Mouse (Mus musculus): ENCODE data around the gene Dennd1a. TPM values are rescaled to one million over a fixed set of nuclear protein-coding genes. Genes with fewer than 3 reads are reported as not detected.

The Dennd1a gene
- polyA plus RNA-seq, 1 experiment from 2014 or later, result 9.6 TPM

DNA sequence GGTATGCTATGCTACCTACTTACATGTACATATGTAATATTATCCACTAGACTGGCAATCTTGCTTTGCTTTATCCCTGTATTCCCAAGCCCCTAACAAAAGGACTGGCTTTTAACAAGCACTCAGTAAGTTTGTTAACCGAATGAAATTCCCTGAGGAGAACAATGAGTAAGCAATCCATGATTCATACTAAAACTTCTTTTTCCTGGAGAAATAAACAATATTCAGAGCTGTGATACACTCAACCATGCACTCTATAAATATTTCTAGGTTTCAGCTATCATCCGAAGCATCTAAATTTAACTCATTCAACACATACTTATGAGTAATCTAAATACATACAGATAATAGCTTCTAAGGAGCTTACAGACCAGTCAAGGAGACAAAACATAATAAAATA lies 23.5 kb downstream of the Dennd1a start:
- no peak for ATAC-seq
- WGBS, result 60% methylated on average over 2 of the region's 2 CpGs
- no peaks in the 10 kb centered on the region for H3K9me3 ChIP-seq (ENCODE audit: control insufficient read depth, low read length)

DNA sequence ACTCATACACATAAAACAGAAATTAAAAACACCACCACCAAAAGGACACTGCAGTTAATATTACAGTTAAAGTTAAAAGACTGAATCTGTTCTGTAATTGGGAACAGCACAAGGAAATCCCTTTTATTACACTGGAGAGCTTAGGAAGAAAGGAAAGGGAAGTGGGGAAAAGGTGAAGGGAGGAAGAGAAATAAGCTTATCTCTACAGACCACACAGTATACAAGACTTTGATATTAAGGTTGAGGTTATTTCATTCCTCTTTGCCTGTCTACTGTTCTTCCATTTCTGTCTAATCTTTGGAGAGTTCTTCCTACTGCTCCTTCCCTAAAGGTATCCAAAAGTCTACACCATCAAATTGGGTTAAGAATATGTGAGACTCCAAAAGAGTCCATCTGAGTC lies 28.1 kb downstream of the Dennd1a start:
- Histone ChIP-seq H3K27me3 (replicated peaks; ENCODE audit: control insufficient read depth, insufficient read depth, low read length) (no peaks in the 10 kb centered on the region), H3K27ac (ENCODE audit: low read length) (no peak overlapping the region), H3K4me1 (ENCODE audit: control insufficient read depth, insufficient read depth, low read length) (no peaks in the 10 kb centered on the region), H3K36me3 (ENCODE audit: control insufficient read depth, insufficient read depth, low read length) (no peaks in the 10 kb centered on the region), H3K9me3 (ENCODE audit: control insufficient read depth, low read length) (no peaks in the 10 kb centered on the region), H3K4me3 (ENCODE audit: low read length) (no peak overlapping the region), H3K4me2 (ENCODE audit: low read depth, low read length) (no peak overlapping the region), H3K9ac (ENCODE audit: low read depth, low read length) (no peak overlapping the region)
- ATAC-seq, result no peak

More for the DNA sequence above, 23.5 kb downstream of the Dennd1a start:
- Histone ChIP-seq H3K36me3 (ENCODE audit: control insufficient read depth, insufficient read depth, low read length) (no peaks in the 10 kb centered on the region), H3K27ac (ENCODE audit: low read length) (no peak overlapping the region), H3K4me1 (ENCODE audit: control insufficient read depth, insufficient read depth, low read length) (no peaks in the 10 kb centered on the region), H3K9ac (ENCODE audit: low read depth, low read length) (no peak overlapping the region), H3K4me2 (ENCODE audit: low read depth, low read length) (no peak overlapping the region), H3K4me3 (ENCODE audit: low read length) (no peak overlapping the region), H3K27me3 (replicated peaks; ENCODE audit: control insufficient read depth, insufficient read depth, low read length) (no peaks in the 10 kb centered on the region)

GRCm38 (mm10) chr2:38237616-38238015 lies 49.6 kb downstream of the Dennd1a start:
- Histone ChIP-seq H3K27ac (ENCODE audit: low read length) (no peak overlapping the region), H3K4me3 (ENCODE audit: low read length) (no peak overlapping the region), H3K9ac (ENCODE audit: low read depth, low read length) (no peak overlapping the region), H3K4me1 (ENCODE audit: control insufficient read depth, insufficient read depth, low read length) (no peaks in the 10 kb centered on the region), H3K27me3 (replicated peaks; ENCODE audit: control insufficient read depth, insufficient read depth, low read length) (no peaks in the 10 kb centered on the region), H3K36me3 (ENCODE audit: control insufficient read depth, insufficient read depth, low read length) (no peaks in the 10 kb centered on the region), H3K4me2 (ENCODE audit: low read depth, low read length) (no peak overlapping the region), H3K9me3 (ENCODE audit: control insufficient read depth, low read length) (no peaks in the 10 kb centered on the region)
- WGBS, result 85% methylated on average over 1 of the region's 1 CpGs
- ATAC-seq, result no peak

- no peaks in the 10 kb centered on the region for H3K4me1 ChIP-seq (ENCODE audit: control insufficient read depth, insufficient read depth, low read length)
- no peaks in the 10 kb centered on the region for H3K9me3 ChIP-seq (ENCODE audit: control insufficient read depth, low read length)
- no peak for ATAC-seq
- H3K27me3 ChIP-seq (replicated peaks; ENCODE audit: control insufficient read depth, insufficient read depth, low read length), result no peaks in the 10 kb centered on the region
- WGBS, result 89% methylated on average over 2 of the region's 2 CpGs
- no peaks in the 10 kb centered on the region for H3K36me3 ChIP-seq (ENCODE audit: control insufficient read depth, insufficient read depth, low read length)
- H3K27ac ChIP-seq (ENCODE audit: low read length), result no peak overlapping the region
- H3K9ac ChIP-seq (ENCODE audit: low read depth, low read length), result no peak overlapping the region
- no peak overlapping the region for H3K4me2 ChIP-seq (ENCODE audit: low read depth, low read length)
- no peak overlapping the region for H3K4me3 ChIP-seq (ENCODE audit: low read length)
These were observed 51.6 kb downstream of the Dennd1a start for GRCm38 (mm10) chr2:38235593-38235992.

DNA sequence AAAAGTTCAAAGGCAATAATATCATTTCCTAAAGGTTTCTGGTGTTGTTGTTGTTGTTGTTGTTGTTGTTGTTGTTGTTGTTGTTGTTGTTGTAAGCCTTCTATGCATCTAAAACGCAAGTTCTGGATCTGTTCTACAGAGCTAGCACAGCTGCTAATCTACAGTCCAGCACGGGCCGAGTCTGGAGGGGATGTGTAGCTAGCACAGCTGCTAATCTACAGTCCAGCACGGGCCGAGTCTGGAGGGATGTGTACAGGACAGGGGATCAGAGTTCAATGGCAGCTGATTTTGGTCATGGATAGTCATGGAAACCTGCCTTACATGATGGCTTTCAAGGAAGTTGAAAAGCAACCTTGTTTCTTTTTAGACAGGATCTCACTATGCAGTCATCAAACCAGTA lies 57.3 kb downstream of the Dennd1a start:
- 89% methylated on average over 5 of the region's 5 CpGs for WGBS
- H3K27ac ChIP-seq (ENCODE audit: low read length), result no peak overlapping the region
- no peak for ATAC-seq

DNA sequence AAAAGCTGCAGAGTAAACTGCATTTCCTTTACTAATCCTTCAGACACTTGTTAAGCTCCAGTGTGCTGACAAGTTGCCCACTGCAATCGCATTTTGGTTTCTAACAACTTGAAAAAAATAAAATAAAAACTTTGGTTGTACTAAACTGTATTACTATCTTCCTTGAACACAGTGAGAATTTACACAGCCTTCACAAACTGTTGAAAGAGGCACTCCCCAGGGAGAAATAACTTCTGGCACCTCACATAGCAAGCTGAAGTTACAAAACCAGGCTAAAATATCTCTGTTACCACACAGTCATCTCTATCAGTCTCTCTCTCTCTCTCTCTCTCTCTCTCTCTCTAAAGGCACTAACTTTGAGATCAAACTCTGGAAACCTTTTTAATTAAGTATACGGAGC lies 63.4 kb downstream of the Dennd1a start:
- Histone ChIP-seq H3K27me3 (replicated peaks; ENCODE audit: control insufficient read depth, insufficient read depth, low read length) (no peaks in the 10 kb centered on the region), H3K9ac (ENCODE audit: low read depth, low read length) (no peak overlapping the region), H3K27ac (ENCODE audit: low read length) (no peak overlapping the region), H3K4me2 (ENCODE audit: low read depth, low read length) (no peak overlapping the region), H3K4me3 (ENCODE audit: low read length) (no peak overlapping the region), H3K36me3 (ENCODE audit: control insufficient read depth, insufficient read depth, low read length) (no peaks in the 10 kb centered on the region), H3K4me1 (ENCODE audit: control insufficient read depth, insufficient read depth, low read length) (no peaks in the 10 kb centered on the region), H3K9me3 (ENCODE audit: control insufficient read depth, low read length) (no peaks in the 10 kb centered on the region)
- ATAC-seq, result no peak
- WGBS, result 54% methylated on average over 2 of the region's 2 CpGs

More for the DNA sequence above, 57.3 kb downstream of the Dennd1a start:
- Histone ChIP-seq H3K9me3 (ENCODE audit: control insufficient read depth, low read length) (no peaks in the 10 kb centered on the region), H3K9ac (ENCODE audit: low read depth, low read length) (no peak overlapping the region), H3K4me1 (ENCODE audit: control insufficient read depth, insufficient read depth, low read length) (no peaks in the 10 kb centered on the region), H3K36me3 (ENCODE audit: control insufficient read depth, insufficient read depth, low read length) (no peaks in the 10 kb centered on the region), H3K4me2 (ENCODE audit: low read depth, low read length) (no peak overlapping the region), H3K4me3 (ENCODE audit: low read length) (no peak overlapping the region), H3K27me3 (replicated peaks; ENCODE audit: control insufficient read depth, insufficient read depth, low read length) (no peaks in the 10 kb centered on the region)

- H3K9ac ChIP-seq (ENCODE audit: low read depth, low read length), result no peak overlapping the region
- no peaks in the 10 kb centered on the region for H3K36me3 ChIP-seq (ENCODE audit: control insufficient read depth, insufficient read depth, low read length)
- ATAC-seq, result no peak
- no peaks in the 10 kb centered on the region for H3K27me3 ChIP-seq (replicated peaks; ENCODE audit: control insufficient read depth, insufficient read depth, low read length)
- H3K9me3 ChIP-seq (ENCODE audit: control insufficient read depth, low read length), result no peaks in the 10 kb centered on the region
- no peak overlapping the region for H3K4me3 ChIP-seq (ENCODE audit: low read length)
- H3K4me2 ChIP-seq (ENCODE audit: low read depth, low read length), result no peak overlapping the region
- no peak overlapping the region for H3K27ac ChIP-seq (ENCODE audit: low read length)
- H3K4me1 ChIP-seq (ENCODE audit: control insufficient read depth, insufficient read depth, low read length), result no peaks in the 10 kb centered on the region
These were observed 65.7 kb downstream of the Dennd1a start for GRCm38 (mm10) chr2:38221461-38221860.

GRCm38 (mm10) chr2:38220687-38221435 lies 66.3 kb downstream of the Dennd1a start:
- 32% methylated on average over 4 of the region's 4 CpGs for WGBS
- no peak overlapping the region for H3K4me3 ChIP-seq (ENCODE audit: low read length)
- no peaks in the 10 kb centered on the region for H3K27me3 ChIP-seq (replicated peaks; ENCODE audit: control insufficient read depth, insufficient read depth, low read length)
- ATAC-seq, result no peak
- no peak overlapping the region for H3K9ac ChIP-seq (ENCODE audit: low read depth, low read length)
- H3K36me3 ChIP-seq (ENCODE audit: control insufficient read depth, insufficient read depth, low read length), result no peaks in the 10 kb centered on the region
- H3K4me2 ChIP-seq (ENCODE audit: low read depth, low read length), result no peak overlapping the region
- H3K9me3 ChIP-seq (ENCODE audit: control insufficient read depth, low read length), result no peaks in the 10 kb centered on the region
- H3K4me1 ChIP-seq (ENCODE audit: control insufficient read depth, insufficient read depth, low read length), result no peaks in the 10 kb centered on the region
- H3K27ac ChIP-seq (ENCODE audit: low read length), result no peak overlapping the region

- Histone ChIP-seq H3K4me1 (ENCODE audit: control insufficient read depth, insufficient read depth, low read length) (no peaks in the 10 kb centered on the region), H3K4me2 (ENCODE audit: low read depth, low read length) (no peak overlapping the region), H3K27me3 (replicated peaks; ENCODE audit: control insufficient read depth, insufficient read depth, low read length) (no peaks in the 10 kb centered on the region), H3K4me3 (ENCODE audit: low read length) (no peak overlapping the region), H3K9ac (ENCODE audit: low read depth, low read length) (no peak overlapping the region), H3K9me3 (ENCODE audit: control insufficient read depth, low read length) (no peaks in the 10 kb centered on the region), H3K27ac (ENCODE audit: low read length) (no peak overlapping the region), H3K36me3 (ENCODE audit: control insufficient read depth, insufficient read depth, low read length) (no peaks in the 10 kb centered on the region)
- 95% methylated on average over 2 of the region's 2 CpGs for WGBS
- no peak for ATAC-seq
These were observed 67.5 kb downstream of the Dennd1a start for GRCm38 (mm10) chr2:38219666-38220065.

DNA sequence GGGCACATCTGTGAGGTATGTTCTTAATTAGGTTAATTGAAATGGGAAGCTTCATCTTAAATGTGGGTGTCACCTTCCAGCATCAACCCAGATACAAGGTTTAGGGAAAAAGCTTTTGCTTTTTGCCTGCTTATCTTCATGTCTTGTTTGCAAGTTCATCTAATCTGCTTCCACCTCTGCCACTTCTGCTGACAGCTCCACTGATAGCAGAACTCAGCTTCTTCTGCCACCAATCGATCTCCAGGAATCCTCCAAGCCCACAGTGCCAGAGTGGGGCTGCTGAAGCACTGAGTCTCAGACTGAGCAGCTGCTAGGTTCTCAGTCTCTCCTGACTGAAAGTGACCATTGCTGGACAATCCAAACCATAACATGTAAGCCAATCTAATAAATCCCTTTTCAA lies 74.1 kb downstream of the Dennd1a start:
- no peak for ATAC-seq
- Histone ChIP-seq H3K9me3 (ENCODE audit: control insufficient read depth, low read length) (no peaks in the 10 kb centered on the region), H3K4me1 (ENCODE audit: control insufficient read depth, insufficient read depth, low read length) (no peaks in the 10 kb centered on the region), H3K4me2 (ENCODE audit: low read depth, low read length) (no peak overlapping the region), H3K27ac (ENCODE audit: low read length) (no peak overlapping the region), H3K9ac (ENCODE audit: low read depth, low read length) (no peak overlapping the region), H3K36me3 (ENCODE audit: control insufficient read depth, insufficient read depth, low read length) (no peaks in the 10 kb centered on the region), H3K4me3 (ENCODE audit: low read length) (no peak overlapping the region), H3K27me3 (replicated peaks; ENCODE audit: control insufficient read depth, insufficient read depth, low read length) (no peaks in the 10 kb centered on the region)
- WGBS, result 66% methylated on average over 1 of the region's 1 CpGs

All from intestine, embryonic 16.5 days (tissue).